Mouse (Mus musculus) embryonic facial prominence, embryonic 14.5 days (tissue): ENCODE results near the gene Orm2. TPM values are rescaled to one million over a fixed set of nuclear protein-coding genes. Genes with fewer than 3 reads are reported as not detected.
"Not testable (repeated sequence)": the region's sequence is repeated elsewhere in the genome, so short reads cannot be mapped to it uniquely, and the experiment has no call there.

Experiments
- ATAC-seq: fragments of 200-750 bp; cut with Nextera tagmentation; 2 replicates; pipeline ENCODE4 v1.8.0; 2017; ENCODE audit warnings: low read depth, moderate number of reproducible peaks, moderate TSS enrichment
- DNase-seq: peaks from one replicate; pipeline ENCODE4 v3.0.0-alpha.2; 2015; ENCODE audit warnings: low spot score
- H3K27ac ChIP-seq: fragments of 300-500 bp; sonication (generic); replicated peaks from 2 replicates; pipeline ENCODE4 v1.5.1; 2014; ENCODE audit warnings: low read depth, mild to moderate bottlenecking, low read length, moderate library complexity
- H3K27me3 ChIP-seq: fragments of 300-500 bp; sonication (generic); replicated peaks from 2 replicates; pipeline ENCODE4 v1.6.1; 2014; ENCODE audit warnings: low read length; ENCODE audit not compliant: control insufficient read depth, insufficient read depth
- H3K36me3 ChIP-seq: fragments of 300-500 bp; sonication (generic); 2 replicates; pipeline ENCODE4 v1.6.1; 2014; ENCODE audit warnings: low read length, mixed read lengths; ENCODE audit not compliant: control insufficient read depth, insufficient read depth
- H3K4me1 ChIP-seq: fragments of 300-500 bp; sonication (generic); 2 replicates; pipeline ENCODE4 v1.6.1; 2014; ENCODE audit warnings: antibody characterized with exemption, low read length; ENCODE audit not compliant: control insufficient read depth, insufficient read depth
- H3K4me2 ChIP-seq: fragments of 300-500 bp; sonication (generic); 2 replicates; pipeline ENCODE4 v1.6.1; 2014; ENCODE audit warnings: low read depth, mild to moderate bottlenecking, low read length, moderate library complexity, mixed read lengths
- H3K4me3 ChIP-seq: fragments of 300-500 bp; sonication (generic); 2 replicates; pipeline ENCODE4 v1.5.1; 2014; ENCODE audit warnings: low read depth, mild to moderate bottlenecking, low read length
- H3K9ac ChIP-seq: fragments of 300-500 bp; sonication (generic); 2 replicates; pipeline ENCODE4 v1.6.1; 2014; ENCODE audit warnings: low read depth, mild to moderate bottlenecking, low read length, moderate library complexity, mixed read lengths
- H3K9me3 ChIP-seq: fragments of 300-500 bp; sonication (generic); 2 replicates; pipeline ENCODE4 v1.6.1; 2016; ENCODE audit warnings: low read length; ENCODE audit not compliant: control insufficient read depth
- WGBS: fragments of 180-500 bp; shearing (Covaris S2); extraction: QIAGEN DNeasy Blood & Tissue Kit; methylation state at CpG from one replicate; pipeline ENCODE4 v1.1.7; 2014; 5-methylcytosine and 5-hydroxymethylcytosine counted together
- polyA plus RNA-seq: library from polyadenylated mRNA; unstranded; fragments of >200 nt; fragmentation: Nextera tagmentation; extraction: Ambion mirVana; gene quantifications from 2 replicates; pipeline ENCODE4 v1.2.1, GENCODE M21; 2014

The Orm2 gene
- polyA plus RNA-seq: not detected in 2 replicates

- Histone ChIP-seq H3K27me3 (no peaks in the 10 kb centered on the region), H3K4me3 (no peak within 1 kb of the TSS), H3K9me3 (no peaks in the 10 kb centered on the region), H3K27ac (no peak within 1 kb of the TSS), H3K36me3 (0 out of 2 replicates have a peak, but pooled peaks cover 1% of the 10 kb centered on the region), H3K4me1 (no peaks in the 10 kb centered on the region), H3K9ac (no peak within 1 kb of the TSS), H3K4me2 (no peak within 1 kb of the TSS)
- DNase-seq (no peak), ATAC-seq (no peak)
- WGBS: 83% methylated on average over 5 of the region's 5 CpGs
Measured at GRCm38 (mm10) chr4:63362150-63362549, at the start of gene Orm2. TSS of gene Orm2 (plus strand) at chr4:63362449.

GRCm38 (mm10) chr4:63314063-63314462 is 48.2 kb upstream of the Orm2 start:
- no peaks in the 10 kb centered on the region; the same call in 1 of the 2 replicates for H3K4me1 ChIP-seq
- H3K9ac ChIP-seq: no peak overlapping the region
- H3K9me3 ChIP-seq: no peaks in the 10 kb centered on the region
- no peak overlapping the region for H3K4me2 ChIP-seq
- H3K4me3 ChIP-seq: no peak overlapping the region
- H3K27ac ChIP-seq: no peak overlapping the region
- WGBS: 68% methylated on average over 5 of the region's 5 CpGs
- H3K36me3 ChIP-seq: peaks cover 85% of the 10 kb centered on the region
- ATAC-seq (no peak), DNase-seq (no peak)
- no peaks in the 10 kb centered on the region for H3K27me3 ChIP-seq

GRCm38 (mm10) chr4:63316076-63316746 is 46.0 kb upstream of the Orm2 start:
- DNase-seq: peak; percentile 68
- WGBS: 51% methylated on average over 8 of the region's 9 CpGs
- Histone ChIP-seq H3K36me3 (peaks cover 73% of the 10 kb centered on the region), H3K27me3 (no peaks in the 10 kb centered on the region), H3K4me1 (no peaks in the 10 kb centered on the region; the same call in 1 of the 2 replicates), H3K27ac (no peak overlapping the region), H3K9me3 (no peaks in the 10 kb centered on the region), H3K4me3 (no peak overlapping the region), H3K9ac (no peak overlapping the region), H3K4me2 (no peak overlapping the region)
- ATAC-seq: 0 out of 2 replicates have a peak, but pooled peaks have one; percentile 41

- not testable (repeated sequence) for H3K4me2 ChIP-seq, H3K27me3 ChIP-seq, H3K4me3 ChIP-seq, H3K9ac ChIP-seq, H3K27ac ChIP-seq, H3K4me1 ChIP-seq, H3K9me3 ChIP-seq, ATAC-seq
- peak; percentile 56 for DNase-seq
- 23% methylated on average over 3 of the region's 3 CpGs for WGBS
- peaks cover 75% of the 10 kb centered on the region for H3K36me3 ChIP-seq
Measured at GRCm38 (mm10) chr4:63319566-63319965, 42.7 kb upstream of the Orm2 start.

- Histone ChIP-seq H3K27me3 (no peaks in the 10 kb centered on the region), H3K27ac (no peak overlapping the region), H3K4me2 (no peak overlapping the region), H3K4me3 (no peak overlapping the region), H3K36me3 (peaks cover 79% of the 10 kb centered on the region), H3K9me3 (no peaks in the 10 kb centered on the region), H3K9ac (no peak overlapping the region), H3K4me1 (no peaks in the 10 kb centered on the region)
- 71% methylated on average over 8 of the region's 8 CpGs for WGBS
- DNase-seq: no peak
- no peak for ATAC-seq
Measured at GRCm38 (mm10) chr4:63323275-63323815, 38.9 kb upstream of the Orm2 start.

- 87% methylated on average over 4 of the region's 4 CpGs for WGBS
- no peak overlapping the region for H3K4me3 ChIP-seq
- no peaks in the 10 kb centered on the region for H3K9me3 ChIP-seq
- H3K36me3 ChIP-seq: peaks cover 56% of the 10 kb centered on the region
- no peaks in the 10 kb centered on the region for H3K4me1 ChIP-seq
- H3K27ac ChIP-seq: no peak overlapping the region
- no peak for DNase-seq
- no peak for ATAC-seq
- H3K27me3 ChIP-seq: no peaks in the 10 kb centered on the region
- H3K4me2 ChIP-seq: no peak overlapping the region
- H3K9ac ChIP-seq: no peak overlapping the region
Measured at GRCm38 (mm10) chr4:63333403-63333802, 28.8 kb upstream of the Orm2 start.

GRCm38 (mm10) chr4:63338414-63339076 is 23.7 kb upstream of the Orm2 start:
- H3K9me3 ChIP-seq: no peaks in the 10 kb centered on the region
- DNase-seq (no peak), ATAC-seq (no peak)
- H3K4me1 ChIP-seq: no peaks in the 10 kb centered on the region
- WGBS: 53% methylated on average over 3 of the region's 3 CpGs
- H3K4me2 ChIP-seq: no peak overlapping the region
- peaks cover 15% of the 10 kb centered on the region for H3K36me3 ChIP-seq
- H3K27ac ChIP-seq: no peak overlapping the region
- no peak overlapping the region for H3K4me3 ChIP-seq
- H3K27me3 ChIP-seq: no peaks in the 10 kb centered on the region
- H3K9ac ChIP-seq: no peak overlapping the region

GRCm38 (mm10) chr4:63342491-63342890 is 19.8 kb upstream of the Orm2 start:
- Histone ChIP-seq H3K27ac (no peak overlapping the region), H3K4me2 (no peak overlapping the region), H3K4me1 (no peaks in the 10 kb centered on the region), H3K27me3 (no peaks in the 10 kb centered on the region), H3K36me3 (no peaks in the 10 kb centered on the region), H3K9ac (no peak overlapping the region), H3K9me3 (no peaks in the 10 kb centered on the region), H3K4me3 (no peak overlapping the region)
- no peak for DNase-seq
- ATAC-seq: no peak
- 67% methylated on average over 4 of the region's 4 CpGs for WGBS
